Mouse (Mus musculus): ENCODE results near the gene A930004D18Rik.
"Not testable (repeated sequence)": the region's sequence is repeated elsewhere in the genome, so short reads cannot be mapped to it uniquely, and the experiment has no call there.

Gene A930004D18Rik

DNA sequence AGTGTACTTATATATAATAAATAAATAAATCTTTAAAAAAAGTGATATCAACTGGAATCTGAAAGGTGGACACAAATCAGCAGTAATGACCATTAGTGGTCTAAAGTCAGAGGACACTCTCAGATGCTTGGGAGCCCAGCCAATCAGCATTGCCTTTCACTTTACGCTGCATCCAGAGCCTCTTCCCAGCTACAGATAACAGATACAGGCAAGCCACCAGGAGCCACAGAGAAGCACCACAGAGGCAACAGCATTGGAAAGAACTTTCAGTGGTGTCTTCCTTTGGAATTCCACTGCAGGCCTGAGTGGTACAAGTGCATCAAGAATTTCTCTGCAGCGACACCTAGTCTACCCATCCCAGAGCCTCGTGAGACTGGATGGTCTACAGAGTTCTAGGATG is 24.7 kb downstream of the A930004D18Rik start:
- DNase-seq (ENCODE audit: inconsistent ontology term), result no peak

DNA sequence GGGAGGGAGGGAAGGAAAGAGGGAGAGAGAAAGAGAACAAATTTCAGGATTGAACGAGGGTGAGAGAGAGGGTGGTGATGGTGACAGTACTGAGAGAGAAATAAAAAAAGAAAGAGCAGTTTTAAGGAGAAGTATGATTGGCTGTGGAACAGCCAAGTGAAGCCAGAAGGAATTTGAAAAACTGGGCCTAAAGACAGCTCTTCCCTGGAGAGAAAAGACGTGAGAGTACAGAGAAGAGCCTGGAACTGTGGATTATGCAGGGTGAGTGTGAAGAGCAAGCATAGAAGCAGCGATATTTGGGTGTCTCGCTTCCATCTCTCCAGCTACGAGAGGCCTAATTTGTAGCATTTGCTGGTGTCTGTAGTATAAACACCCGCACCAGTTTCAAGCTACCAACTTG is 26.3 kb downstream of the A930004D18Rik start:
- no peak for DNase-seq (ENCODE audit: inconsistent ontology term)

DNA sequence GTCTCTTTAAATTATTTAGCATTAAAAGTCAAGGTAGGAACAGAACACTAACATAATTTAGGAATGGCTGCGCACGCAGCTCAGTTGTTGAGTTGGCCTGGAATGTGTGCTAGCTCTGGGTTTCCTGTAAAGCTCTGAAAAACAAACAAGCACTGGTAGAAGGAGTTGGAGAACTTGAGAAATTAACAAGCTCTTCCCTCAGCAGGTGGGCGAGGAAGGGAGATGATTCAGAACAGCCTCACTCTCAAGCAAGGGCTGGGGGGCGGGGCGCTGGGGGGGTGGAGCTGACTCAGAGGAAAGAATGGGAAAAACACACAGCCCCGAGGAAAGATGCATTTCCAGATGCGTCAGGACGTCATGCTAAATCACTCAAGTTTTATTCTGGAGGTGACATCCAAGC is 32.4 kb downstream of the A930004D18Rik start:
- peak; percentile 80 for DNase-seq (ENCODE audit: inconsistent ontology term)

DNA sequence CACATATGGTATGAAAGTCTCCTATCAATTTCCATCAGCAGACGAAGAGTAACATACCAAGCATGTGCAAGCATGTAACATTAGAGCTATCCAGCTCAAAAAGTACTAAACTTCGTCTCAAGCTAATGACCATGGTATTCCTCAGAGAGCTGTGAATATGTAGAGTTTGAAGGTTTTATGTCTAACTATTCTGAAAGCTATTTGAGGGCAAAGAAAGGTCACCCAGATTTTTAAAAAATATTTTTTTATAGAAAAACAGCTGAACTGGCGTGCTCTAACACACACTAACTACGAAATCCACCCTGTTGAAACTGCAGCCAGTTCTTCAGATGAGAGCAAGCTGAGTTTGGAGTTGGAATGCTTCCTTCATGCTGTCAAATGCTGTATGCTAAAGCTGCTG is 33.3 kb downstream of the A930004D18Rik start:
- DNase-seq (ENCODE audit: inconsistent ontology term), result no peak

DNA sequence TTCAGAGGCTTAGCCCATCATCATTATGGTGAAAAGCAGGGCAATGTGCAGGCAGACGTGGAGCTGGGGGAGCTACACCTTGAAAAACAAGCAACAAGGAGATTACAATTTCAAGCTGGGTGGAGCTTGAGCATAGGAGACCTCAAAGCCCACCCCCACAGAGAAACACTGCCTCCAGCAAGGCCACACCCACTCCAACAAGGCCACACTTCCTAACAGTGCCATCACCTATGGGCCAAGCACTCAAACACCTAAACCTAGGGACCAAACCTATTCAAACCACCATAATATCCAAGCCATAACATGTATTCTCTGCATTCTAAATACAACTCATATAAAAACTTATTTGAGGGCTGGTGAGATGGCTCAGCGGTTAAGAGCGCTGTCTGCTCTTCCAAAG is 35.2 kb downstream of the A930004D18Rik start:
- DNase-seq (ENCODE audit: inconsistent ontology term), result no peak

DNA sequence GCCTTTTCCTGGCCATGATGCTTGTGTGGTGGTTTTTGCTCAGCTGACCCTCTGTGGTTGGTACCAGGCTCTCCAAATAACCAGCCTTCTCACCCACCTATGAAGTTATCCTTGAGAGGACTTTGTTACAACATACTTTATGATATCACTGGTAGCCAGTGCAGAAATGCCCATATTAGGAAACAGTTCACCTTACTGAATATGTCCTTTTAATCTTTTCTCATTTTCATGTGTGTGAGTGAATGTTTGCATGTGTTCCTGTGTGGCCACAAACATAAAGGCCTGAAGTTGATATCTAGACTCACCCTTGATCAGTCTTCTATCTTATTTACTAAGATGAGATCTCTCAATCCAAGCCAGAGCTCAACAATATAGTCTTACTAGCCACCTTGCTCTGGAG is 40.7 kb downstream of the A930004D18Rik start, which contains the start of gene H2al2a:
Gene H2al2a (minus strand): TSS at position 101 of the 400 bp plus-strand sequence.
- DNase-seq (ENCODE audit: inconsistent ontology term), result no peak

DNA sequence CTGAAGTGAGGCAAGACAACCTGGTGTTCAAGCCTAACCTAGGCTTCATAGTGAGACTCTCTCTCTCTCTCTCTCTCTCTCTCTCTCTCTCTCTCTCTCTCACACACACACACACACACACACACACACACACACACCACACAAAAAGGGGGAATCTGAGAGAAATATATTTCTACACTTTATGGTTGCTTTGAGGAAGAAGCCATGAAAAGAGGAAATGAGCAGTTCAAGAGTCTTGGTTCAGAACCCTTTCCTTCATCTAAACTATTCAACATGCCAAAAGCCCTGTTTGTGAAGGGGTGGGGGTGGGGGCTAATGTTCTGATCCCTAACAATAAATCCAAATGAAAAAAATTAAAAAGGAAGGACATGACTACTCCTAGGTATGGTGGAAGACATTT is 48.0 kb downstream of the A930004D18Rik start:
- DNase-seq (ENCODE audit: inconsistent ontology term), result no peak

DNA sequence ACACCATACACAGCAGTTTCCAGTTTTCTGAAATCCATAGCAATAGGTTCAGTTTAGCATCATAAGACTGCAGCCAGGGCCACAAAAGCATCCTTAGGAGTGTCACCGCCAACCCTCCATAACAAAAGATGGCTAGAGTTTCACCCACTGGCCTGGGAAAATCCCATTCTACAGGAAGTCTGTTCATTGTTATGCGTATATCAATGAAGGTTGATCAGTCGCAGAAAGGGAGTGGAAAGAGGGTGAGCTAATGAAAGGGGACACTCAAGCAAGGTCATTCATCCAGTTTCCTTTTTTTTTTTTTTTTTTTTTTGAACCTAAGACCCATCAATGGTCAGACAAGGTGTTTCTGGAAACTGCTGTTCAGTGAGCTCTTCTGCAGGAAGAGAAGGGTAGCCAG is 48.4 kb downstream of the A930004D18Rik start:
- DNase-seq (ENCODE audit: inconsistent ontology term), result no peak

DNA sequence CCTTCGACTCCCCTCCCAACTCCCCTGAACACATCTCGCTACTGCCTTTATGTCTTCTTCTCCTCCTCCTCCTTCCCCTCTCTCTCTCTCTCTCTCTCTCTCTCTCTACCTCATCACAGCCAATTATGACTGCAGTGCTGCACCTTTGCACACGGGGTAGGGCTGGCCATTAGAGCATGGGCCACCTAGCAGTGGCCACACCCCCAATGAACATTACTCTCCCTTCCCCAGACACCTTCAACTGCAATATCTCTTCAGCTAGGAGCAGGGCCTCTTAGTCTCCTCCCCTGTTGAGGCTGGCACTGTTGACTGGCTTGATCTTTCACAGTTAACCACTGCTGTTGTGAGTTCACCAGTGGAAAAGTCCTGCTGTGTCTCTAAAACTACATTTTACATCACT is 50.8 kb downstream of the A930004D18Rik start:
- DNase-seq (ENCODE audit: inconsistent ontology term), result no peak

DNA sequence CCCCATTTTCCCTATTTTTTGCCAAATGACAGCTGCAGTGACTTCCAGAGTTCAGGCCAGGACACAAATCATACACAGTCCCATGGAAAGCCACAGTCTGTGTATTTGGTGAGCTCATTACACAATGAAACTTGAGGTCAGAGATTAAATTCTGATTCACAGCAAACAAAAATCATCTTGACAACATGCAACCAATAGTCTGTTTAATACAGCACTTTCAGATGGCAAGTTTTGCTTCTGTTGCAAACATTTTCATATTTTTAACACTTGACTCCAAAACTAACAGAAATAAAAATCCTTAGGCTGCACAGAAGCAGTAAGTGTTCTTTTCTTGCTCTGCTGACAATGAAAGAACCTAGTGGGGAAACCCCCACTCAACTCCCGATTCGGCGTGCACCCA is 52.8 kb downstream of the A930004D18Rik start:
- DNase-seq (ENCODE audit: inconsistent ontology term), result no peak

DNA sequence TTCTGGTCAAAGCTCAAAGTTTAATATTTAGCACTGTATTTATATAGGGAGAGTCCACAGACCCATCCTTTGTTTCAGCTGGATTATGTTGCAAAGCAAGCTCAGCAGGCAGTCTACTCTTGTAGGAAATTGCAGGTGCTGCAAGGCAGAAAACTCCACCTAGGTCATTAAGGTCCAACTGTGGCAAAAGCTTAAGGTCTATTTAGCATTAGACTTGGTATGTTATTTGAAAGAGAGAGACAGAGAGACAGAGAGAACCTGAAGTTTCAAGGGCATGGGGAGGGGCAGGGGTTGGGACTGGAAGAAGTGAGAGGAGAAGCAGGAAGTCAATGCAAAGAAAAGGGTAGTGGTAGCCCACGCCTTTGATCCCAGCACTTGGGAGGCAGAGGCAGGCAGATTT is 54.8 kb downstream of the A930004D18Rik start:
- DNase-seq (ENCODE audit: inconsistent ontology term), result no peak

DNA sequence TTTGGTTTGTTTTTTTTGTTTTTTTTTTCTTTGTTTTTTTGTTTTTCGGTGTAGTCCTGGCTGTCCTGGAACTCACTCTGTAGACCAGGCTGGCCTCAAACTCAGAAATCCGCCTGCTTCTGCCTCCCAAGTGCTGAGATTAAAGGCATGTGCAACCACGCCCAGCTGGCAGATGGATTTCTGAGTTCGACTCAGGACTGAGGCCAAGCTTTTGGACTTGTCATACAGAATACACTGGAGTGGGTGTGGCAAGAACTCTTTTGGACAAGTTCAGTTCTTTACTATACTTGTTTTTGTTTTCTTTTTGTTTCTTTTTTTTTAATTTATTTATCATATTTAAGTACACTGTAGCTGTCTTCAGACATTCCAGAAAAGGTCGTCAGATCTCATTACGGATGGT is 58.8 kb downstream of the A930004D18Rik start:
- no peak for DNase-seq (ENCODE audit: inconsistent ontology term)

DNA sequence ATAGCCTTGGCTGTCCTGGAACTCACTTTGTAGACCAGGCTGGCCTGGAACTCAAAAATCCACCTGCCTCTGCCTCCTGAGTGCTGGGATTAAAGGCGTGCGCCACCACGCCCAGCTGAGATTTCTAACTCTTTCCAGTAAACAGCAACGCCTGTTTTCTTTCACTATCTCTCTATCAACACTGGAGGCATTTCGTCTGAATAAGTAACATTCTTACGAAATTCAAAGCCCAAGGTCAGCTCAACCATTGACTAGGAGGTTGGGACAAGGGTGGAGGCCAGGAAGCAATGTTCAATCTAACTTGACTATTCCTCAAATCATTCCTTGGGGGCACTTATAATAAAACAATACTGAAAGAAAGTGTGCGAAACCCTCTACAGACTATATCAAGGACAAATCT is 59.3 kb downstream of the A930004D18Rik start:
- DNase-seq (ENCODE audit: inconsistent ontology term), result not testable (repeated sequence)

DNA sequence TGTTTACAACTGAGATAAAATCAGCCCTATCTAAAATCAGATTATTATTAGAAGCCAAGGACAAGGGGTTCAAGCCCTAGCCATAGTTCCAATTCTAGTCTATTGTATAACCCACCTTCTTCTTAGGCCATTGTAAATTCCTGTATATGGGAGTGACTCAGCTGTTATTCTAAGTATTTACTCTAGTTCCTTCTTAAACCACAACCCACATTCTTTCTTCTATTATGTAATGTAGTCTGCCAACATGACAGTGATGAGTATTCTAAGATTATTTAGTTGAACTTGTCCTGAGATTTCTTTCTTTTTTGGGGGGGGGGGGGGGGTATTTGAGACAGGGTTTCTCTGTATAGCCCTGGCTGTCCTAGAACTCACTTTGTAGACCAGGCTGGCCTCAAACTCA is 59.9 kb downstream of the A930004D18Rik start:
- peak; percentile 43 for DNase-seq (ENCODE audit: inconsistent ontology term)

DNA sequence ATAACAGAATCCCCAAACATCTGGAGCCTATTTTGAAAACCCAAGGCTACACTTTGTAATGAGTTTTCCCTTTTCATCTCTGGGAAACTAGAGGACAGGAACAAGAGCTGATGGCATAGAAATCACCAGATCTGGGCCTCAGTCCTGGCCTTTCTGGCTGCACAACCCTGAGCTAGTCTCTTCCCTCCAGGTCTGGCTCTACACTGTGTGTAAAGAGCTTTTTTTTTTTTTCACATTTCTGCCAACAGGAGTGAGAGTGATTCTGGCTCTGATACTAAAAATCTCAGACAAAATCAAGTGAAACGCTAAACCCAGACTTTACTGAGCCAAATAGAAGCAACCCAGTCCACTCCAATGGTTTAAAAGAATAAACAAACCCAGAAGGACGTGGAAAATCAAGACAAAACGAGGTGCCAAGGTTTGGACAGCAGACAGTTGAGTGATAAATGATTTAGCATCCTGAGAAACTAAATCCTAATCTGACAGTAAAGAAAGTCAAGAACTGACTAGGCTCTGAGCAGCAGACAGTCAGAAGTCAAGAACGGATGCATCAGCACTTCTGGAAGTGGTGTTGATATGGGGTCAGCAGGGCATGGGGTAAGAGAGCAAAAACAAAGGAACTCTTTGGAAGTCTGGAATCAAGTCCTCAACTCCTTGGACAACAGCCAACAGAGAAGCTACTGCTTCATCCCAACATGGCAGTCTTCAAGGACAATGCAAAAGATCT is 61.8 kb downstream of the A930004D18Rik start:
- peak; percentile 13 for DNase-seq (ENCODE audit: inconsistent ontology term)

Measured in Muller cell, postnatal 12 days (primary cell).